Mouse (Mus musculus) urinary bladder, postnatal 4 days (tissue): ENCODE measurements around the gene Iqgap3.
A peak's percentile ranks its signal among the peaks of the same experiment; 100 is the strongest.

Experiments
- DNase-seq, 2 experiments: peaks; one replicate each; pipeline ENCODE4 v3.0.0; 2021 to 2022; ENCODE audit warnings: low spot score in 2 of 2

The Iqgap3 gene

DNA sequence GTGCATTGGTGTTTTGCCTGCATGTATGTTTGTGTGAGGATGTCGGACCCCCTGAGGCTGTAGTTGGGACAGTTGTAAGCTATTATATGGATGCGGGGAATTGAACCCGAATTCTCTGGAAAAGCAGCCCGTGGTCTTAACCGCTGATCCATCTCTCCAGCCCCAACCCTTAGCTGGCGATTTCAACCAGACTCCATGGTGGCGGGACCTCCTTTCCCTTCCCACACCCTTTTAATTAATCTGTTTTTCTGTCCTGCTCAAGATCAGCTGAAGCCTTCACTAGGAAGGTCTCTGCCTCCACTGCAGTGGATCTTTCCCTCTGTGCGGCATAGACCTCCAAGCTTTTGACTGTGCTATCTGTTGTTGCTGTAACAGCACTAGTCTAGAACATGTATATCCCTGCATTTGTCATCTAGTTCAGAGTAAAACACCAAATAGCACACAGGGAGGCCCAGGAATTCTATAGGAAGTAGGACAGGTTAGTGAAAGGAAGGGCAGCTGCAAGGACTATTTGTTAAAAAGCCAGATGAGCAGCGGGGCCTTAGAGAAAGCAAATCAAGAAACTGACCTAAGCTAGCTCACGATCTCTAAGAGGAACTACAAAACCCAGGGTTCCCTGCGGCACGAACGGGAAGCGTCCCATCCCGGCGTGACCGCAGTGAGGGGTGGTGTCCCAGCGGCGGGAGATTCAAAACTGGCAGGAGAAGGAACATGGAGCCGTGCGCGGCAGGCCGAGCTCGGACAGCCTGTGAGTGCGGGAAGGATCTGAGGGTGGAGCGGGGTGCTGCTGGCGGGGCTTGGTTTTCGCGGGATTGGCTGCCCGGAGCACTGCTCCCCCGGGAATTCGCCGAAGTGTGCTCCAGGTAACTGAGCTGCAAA is at the start of gene Iqgap3:
Iqgap3 (plus strand) TSS at position 627 of the 879 bp plus-strand sequence.
- peak; percentile 79 to 88 for DNase-seq

DNA sequence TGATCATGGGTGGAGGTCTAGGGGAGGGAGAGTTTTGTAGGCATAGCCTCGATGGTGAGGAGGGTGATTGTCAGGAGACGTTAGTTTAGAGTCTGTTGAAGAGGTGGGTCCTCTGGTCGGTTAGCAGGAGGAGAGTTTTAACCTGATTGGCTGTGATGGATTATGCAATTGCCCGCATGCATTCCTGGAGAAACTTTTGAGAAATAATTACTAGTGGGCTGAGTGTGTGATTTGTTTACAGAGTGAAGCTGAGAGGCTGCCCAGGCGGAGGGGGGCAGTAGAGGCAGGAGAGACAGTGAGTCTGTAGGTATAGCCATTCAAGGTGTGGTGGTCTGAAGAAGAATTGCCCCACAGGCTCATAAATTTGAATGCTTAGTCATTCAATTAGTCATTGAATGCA is 48.3 kb upstream of the Iqgap3 start:
- no peak for DNase-seq

DNA sequence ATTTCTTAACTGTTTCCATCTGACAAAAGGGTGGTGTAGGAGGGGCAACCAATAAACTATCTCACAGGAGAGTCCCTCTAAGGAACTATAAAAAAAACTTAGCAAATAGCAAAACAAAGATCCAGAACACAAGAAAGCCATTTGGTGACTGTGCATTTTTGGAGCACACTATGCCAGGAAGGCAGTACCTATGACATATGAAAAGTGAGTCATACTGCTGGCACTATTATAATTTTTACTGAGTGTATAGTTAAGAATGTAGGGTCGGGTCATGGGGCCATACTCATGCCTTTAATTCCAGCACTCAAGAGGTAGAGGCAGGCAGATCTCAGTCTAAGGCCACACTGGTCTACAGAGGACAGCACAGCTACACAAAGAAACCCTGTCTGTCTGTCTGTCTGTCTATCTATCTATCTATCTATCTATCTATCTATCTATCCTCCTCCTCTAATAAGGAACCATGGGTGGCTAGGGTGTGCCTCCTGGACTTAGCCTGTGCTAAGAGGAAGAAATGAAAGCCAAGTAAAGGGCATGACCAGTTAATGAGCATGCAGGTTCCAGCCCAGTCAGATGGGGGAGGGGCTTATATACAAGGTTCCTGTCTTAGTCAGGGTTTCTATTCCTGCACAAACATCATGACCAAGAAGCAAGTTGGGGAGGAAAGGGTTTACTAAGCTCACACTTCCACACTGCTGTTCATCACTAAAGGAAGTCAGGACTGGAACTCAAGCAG is 46.0 kb upstream of the Iqgap3 start:
- DNase-seq, result no peak

DNA sequence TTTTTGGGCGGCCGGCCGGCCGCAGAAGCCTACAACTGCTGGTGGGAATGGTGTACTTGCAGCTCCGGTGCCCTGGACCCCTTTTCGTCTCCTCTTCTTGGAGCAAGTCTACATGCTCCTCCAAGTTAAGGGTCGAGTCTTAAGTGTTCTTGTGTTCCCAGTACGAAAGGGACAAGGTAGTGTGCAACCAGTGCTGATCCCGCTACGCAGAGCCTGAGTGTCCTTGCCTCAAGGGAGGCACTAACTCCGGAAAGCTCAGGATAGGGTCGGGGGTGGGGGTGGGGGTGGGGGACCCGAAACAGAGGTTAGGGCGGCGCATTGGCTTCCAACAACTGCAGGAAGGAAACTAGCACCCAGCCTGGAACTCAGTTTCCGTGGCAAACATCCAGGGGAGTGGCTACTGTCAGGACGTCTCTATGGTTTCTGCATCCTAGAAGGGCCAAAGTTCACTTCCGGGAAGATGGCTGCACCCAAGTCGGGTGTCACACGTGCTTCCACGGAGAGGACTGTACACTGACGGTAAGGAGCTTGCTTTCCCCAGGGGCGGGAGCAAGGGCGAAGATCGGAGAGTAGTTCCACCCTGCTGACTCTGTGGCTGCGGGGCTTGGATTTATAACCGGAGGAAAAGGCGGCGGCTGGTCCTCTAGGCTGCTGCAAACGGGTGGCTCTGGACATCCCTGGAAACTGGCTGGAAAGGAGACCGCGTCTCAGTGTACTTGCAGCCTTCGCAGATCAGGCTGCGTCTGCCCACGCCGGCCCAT is 38.9 kb upstream of the Iqgap3 start, which contains the start of gene Gpatch4:
Gpatch4 (plus strand) TSS at position 448 of the 761 bp plus-strand sequence.
- DNase-seq, result peak; percentile 71 to 74

DNA sequence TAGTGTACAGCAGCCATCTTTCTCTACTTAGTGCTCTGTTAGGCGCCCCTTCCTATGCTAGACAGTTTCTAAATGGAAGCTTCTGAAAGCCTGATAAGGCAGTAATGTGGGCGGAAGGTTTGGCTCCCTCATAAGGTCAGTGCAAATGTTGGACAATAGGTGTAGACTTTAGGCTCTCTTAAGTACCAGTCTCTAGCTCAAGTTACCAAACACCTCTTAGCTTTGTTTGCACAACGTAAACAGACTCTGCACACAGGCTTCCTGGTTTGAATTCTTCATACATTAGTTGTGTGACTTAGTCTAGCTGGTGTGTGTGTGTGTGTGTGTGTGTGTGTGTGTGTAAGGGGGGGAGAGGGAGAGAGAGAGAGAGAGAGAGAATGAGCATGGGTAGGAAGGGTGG is 32.2 kb upstream of the Iqgap3 start:
- no peak for DNase-seq

DNA sequence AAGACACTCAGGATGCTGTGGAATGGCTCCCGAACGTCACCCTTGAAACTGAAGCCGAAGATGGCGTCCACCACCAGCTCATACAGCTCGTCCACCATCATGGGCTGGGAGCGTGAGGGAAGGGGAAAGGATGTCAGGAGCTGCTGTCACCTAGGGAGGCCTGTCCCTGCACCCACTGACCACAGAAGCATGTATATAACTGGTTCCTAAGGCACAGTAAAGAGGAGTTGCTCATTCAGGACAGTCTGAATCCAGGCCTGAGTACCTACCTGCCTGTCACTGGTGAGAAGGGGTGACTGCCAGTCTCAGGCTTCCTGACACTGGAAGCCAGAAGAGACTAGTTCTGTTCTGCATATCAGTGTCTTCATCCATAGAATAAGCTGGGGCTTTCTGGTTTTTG is 24.7 kb upstream of the Iqgap3 start:
- no peak for DNase-seq

DNA sequence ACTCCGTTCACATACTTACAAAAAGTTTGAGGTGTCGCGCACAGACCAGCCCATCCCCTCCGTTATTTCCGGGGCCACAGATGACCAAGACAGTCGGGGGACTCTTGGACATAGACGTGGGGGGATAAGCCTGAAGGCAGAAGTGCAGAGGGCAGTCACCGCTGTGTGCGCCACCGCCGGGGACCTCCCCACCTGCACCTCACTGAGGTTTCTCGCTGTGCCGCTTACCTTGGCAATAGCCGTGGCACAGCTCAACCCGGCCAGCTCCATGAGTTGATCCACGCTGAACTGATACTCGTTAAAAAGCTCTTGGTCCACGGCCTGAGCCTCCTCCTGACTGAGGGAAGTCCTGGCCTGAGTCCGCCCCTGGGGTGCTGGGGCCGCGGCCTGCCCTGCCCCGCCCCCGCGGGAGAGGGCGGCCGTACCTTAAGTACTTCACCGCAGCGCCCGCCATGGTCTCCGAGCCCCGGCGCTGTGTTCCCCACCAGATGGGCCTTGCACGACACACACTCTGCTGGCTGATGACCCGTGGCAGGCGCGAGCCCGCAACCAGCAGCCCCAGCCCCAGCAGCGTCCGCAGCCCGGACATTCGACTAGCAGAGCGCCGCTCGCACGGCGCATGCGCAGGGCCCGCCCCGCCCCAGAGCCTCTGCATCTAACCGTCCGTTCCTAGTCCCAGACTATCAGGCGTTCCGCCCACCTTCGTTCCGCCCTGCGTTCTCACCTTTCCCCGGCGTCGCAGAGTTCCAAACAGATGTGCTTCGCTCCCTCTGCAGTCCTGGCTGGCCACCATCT is 23.7 kb upstream of the Iqgap3 start, which contains the start of gene Naxe:
Naxe (minus strand) TSS at position 594 of the 795 bp plus-strand sequence.
- peak; percentile 83 to 86 for DNase-seq

DNA sequence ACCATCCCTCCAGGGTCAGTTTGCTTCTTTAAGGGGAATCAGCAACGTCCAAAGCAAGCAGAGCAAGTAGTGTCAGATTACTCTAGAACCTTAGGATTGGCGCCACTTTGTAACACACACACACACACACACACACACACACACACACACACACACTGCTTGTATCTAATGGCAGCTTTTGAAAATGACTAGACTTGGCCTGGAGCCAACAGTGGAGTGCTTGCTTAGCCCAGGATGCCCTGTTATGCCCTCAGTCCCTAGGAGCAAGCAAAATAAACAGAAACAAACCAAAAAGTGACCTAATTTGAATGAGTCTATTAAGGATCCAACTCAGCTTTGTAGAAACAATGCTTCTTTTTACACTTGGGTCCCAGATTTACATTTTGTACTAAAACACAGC is 13.4 kb upstream of the Iqgap3 start:
- no peak for DNase-seq

DNA sequence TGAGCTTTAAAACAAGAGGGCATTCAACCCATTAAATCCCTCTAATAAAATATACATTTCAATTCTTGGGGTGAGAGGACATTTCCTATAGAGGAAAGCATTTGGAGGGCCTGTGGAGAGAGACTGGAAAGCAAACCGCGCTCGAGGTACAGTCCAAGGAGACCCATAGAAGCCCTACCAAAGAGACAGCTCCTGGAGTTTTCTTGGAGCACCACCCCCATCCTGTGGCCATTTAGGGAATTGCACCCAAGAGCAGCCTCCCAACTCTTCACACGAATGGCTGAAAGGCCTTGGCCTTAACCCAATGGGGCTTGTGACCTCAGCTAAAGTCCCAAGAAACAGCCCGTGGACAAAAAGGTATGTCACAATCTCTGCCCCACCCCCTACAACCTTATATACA is 10.0 kb upstream of the Iqgap3 start:
- DNase-seq, result peak; percentile 76 to 86

DNA sequence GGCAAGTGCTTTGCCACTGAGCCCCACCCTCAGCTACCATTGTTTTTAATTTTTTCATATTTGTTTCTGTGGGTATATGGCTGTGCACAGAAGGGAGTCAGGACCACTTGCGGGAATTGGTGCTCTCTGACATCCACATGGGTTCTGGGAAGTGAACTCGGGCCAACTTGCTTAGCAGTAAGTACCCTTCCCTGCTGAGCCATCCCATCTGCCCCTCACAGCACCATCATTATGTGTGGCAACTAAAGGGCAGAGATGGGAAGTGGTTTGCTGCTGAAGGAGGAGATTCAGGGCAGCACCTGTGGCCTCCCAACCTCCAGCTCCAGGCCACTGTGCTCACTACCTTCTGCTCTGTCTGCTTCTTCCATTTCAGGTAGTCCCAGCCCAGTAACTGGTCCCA is 8.1 kb upstream of the Iqgap3 start:
- no peak for DNase-seq

DNA sequence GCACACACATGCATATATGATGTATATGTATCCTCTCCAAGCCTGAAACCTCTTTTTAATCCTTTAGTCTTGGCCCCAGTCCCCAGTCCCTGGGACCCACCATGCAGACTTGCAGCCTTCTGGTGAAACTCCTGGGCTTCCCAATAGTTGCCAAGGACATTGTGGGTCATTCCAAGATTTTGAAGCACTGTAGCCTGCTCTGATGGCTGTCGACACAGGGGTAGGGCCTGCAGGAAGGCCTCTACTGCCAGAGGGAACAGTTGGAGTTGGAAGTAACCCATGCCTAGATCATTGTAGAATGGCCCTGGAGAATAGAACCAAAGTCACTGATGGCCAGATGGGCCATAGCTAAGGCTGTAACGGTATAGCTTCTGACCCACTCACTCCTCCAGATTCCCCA is 7.4 kb upstream of the Iqgap3 start:
- DNase-seq, result no peak

DNA sequence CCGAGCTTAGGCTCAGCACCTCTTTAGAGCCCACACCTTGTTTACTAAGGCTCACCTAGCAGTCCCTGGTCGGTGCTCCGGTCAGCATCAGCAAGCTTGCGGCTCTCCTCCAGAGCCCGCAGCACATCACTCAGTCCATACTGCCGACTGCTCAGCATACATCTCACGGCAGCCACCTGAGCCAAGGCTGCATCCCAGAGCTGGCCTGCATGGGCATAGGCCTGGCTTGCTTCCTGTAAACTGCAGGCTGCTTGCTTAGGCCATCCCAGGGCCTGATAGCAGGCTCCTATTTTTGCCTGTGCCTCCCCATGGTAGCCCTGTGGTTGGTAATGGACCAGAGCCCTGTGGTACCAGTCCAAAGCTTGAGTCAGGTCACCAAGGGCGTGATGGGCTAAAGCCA is 7.0 kb upstream of the Iqgap3 start:
- DNase-seq, result no peak

DNA sequence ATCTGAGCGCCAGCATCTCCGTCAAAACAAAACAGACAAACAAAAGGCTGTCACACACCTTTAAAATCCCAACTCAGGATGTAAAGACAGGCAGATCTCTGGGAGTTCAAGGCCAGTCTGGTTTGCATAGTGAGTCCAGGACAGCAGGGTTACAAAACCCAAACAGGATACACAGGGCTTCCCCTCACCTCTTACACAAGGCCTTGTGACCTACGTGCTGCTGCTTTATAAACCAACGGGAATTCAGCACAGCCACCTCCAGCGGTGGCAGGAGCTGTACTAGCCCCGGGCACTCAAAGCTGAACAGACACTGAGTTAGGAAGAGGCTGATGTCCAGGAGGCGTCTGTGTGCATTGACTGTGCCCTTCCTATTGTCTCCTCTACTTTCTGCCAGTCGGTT is 4.3 kb upstream of the Iqgap3 start:
- no peak for DNase-seq

DNA sequence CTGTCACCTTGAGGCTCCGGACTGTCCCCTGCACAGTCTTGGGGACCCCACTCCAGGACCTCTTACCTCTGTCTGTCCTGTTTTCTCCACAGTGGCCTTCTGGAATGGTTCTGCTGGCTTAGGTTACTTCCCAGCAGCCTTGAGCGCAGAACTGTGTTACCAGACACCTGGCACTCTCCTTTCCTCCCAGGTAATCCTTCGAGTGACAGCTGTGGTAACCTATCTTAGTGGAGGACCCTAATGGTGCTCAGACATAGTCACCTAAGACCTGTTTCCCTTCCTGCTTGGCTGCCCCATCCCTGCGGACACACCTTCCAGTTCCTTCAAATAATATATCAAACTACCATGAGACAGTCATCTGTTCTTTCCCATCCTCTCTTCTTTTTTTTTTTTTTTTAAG is 3.6 kb upstream of the Iqgap3 start, which contains the start of gene Ttc24:
Ttc24 (minus strand) TSS at position 101 of the 400 bp plus-strand sequence.
- no peak for DNase-seq

DNA sequence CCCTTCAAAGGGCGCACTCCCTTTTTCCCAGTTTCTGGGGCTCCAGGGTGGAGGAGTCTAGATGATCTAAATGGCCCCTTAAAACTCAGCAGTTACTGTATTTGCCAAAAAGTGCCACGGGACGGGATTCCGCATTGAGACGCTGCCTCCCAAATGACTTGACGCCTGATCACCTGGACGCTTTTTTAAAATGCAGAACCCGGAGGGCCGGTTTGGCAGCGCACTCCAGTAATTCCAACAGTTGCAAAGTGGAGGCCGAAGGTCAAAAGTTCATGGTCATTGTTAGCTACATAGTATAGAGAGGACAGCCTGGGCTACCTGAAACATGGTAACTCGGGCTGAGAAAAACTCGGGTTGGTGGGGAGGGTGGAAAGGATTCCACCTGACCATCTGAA is 450 bp downstream of the Iqgap3 start:
- no peak for DNase-seq

DNA sequence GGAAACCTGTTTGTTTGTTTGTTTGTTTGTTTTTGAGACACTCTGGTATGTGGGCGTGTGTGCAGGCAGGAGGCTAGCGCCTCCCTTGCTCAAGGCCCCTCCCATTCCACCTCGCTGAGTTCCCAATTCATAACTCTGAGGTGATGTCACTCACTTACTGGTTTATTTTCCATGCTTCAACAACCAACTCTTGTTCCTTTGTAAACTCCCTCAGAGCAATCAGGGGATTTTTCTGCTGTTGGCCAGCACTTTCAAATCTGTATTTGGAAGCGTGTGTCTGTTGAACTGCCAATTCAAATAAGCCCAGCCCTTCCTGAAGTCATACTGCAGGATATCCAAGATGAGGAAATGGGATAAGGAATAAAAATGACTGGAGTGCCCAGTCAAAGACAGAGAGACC is 892 bp downstream of the Iqgap3 start:
- no peak for DNase-seq

DNA sequence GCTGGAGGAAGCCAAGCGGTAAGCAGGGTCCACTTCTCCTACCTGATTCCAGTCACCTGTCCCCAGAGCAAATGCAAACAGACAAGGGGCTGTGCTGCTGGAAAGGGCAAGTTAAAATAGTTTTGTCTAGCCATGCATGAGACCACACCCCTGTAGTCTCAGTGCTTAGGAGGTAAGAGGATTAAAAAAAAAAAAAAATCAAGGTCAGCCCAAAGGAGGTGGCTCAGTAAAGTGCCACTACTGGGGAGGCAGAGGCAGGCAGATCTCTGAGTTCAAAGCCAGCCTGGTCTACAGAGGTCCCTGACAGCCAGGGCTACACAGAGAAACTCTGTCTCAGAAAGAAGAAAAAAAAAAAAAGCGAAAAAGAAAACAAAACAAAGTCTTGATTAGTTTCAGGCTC is 2.2 kb downstream of the Iqgap3 start:
- DNase-seq, result no peak

DNA sequence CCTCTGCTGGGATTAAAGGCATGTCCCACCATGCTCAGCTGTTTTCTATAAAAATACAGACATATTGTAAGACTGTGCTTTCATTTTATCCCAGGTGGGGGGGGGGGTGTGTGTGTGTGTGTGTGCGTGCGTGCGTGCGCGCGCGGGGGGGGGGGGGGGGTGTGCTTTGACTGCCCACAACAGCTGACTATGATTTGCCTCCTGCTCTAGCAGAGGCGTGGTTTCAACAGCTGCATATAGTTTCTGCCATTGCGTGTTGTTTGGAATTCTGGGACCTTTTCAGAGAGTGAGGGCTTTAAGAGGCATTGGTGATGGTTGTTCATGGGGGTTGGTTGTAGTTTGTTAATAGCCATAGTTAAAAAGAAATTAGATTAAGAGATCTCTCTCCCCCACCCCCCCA is 3.7 kb downstream of the Iqgap3 start:
- DNase-seq, result no peak

DNA sequence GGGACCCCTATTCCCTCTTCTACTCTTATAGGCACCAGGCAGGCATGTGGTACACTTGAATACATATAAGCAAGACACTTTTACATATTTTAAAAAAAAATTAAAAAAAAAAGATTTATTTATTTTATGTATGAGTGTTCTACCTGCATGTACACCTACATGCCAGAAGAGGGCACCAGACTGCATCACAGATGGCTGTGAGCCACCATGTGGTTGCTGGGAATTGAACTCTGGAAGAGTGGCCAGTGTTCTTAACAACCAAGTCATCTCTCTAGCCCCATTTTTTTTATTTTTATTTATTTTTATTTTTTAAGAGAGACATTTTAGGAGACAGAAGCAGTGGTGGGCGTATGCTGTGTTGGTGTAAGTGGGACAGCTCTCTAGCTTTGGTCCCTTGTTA is 5.9 kb downstream of the Iqgap3 start:
- no peak for DNase-seq

DNA sequence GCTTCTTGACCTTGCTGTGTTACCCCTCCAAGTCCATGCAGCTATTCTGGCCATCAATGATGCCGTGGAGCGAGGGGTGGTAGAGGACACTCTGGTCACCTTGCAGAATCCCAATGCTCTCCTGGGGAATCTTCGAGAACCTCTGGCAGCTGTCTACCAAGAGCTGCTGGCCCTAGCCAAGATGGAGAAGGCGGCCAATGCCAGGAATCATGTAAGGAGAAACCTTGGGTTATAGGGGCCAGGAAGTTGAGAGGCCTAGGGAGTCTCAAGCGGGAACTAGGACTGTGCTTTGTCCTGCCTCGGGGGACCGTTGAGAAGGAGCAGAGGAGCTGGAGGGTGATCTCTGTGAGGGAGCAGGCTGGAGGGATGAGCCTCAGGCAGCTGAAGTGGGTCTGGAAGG is 8.3 kb downstream of the Iqgap3 start:
- DNase-seq, result no peak

DNA sequence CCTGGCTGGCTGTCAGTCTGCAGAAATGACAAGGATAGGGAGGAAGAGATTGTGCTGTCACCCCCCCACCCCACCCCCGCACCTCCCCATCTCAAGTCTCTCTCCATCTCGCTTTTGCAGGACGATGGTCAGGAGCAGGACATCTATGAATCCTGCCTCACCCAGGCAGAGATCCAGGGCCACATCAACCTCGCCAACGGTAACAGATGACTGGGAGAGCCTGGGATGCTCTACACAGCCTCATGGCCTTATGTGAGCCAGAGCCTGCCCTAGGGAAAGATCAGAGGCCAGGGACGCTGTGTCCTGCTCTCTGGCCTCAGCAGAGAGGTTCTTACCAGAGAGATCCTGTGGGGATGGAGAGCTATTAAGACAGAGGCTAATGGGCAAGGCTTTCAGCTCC is 8.8 kb downstream of the Iqgap3 start:
- DNase-seq, result no peak
